Mouse (Mus musculus) heart, postnatal 25 days (tissue): Measurements from ENCODE around the gene Hagh. TPM values are rescaled to one million over a fixed set of nuclear protein-coding genes. Genes with fewer than 3 reads are reported as not detected.

Source experiments
- DNase-seq: peaks from one replicate; pipeline ENCODE4 v3.0.0; 2022; ENCODE audit warnings: low spot score
- intact Hi-C: fragments of 180-260 bp; cut with DNase I; formaldehyde crosslinking; loops from one replicate; pipeline ENCODE4 v1.15.1; 2025
- total RNA-seq, 2 experiments: library from RNA; stranded (reverse); gene quantifications; 2 replicates each; pipeline ENCODE4 v1.2.3; 2021

The Hagh gene
- total RNA-seq, 2 experiments from 2014 or later, result 97.1 to 108 TPM

- DNase-seq, result no peak
- intact Hi-C loops, result loop anchor here (2.0 kb wide), 1 partner anchor 137 kb away; no protein-coding TSS in a partner anchor
These were observed 41.9 kb downstream of the Hagh start for GRCm38 (mm10) chr17:24881738-24882440.

- intact Hi-C loops, result no loop called here
- no peak for DNase-seq
These were observed 44.4 kb downstream of the Hagh start for GRCm38 (mm10) chr17:24884391-24884790.

GRCm38 (mm10) chr17:24885356-24886133, 45.6 kb downstream of the Hagh start:
- DNase-seq, result no peak
- intact Hi-C loops, result loop anchor here (2.0 to 5.0 kb wide), 3 partner anchors 37 to 297 kb away; partner anchors contain the start of genes BC003965 and Msrb1

GRCm38 (mm10) chr17:24886134-24886931, 46.4 kb downstream of the Hagh start, which contains the start of the genes Nubp2 and Spsb3:
Gene Nubp2, minus strand, starts transcription at chr17:24886349.
Gene Spsb3, plus strand, starts transcription at chr17:24886643.
- peak; percentile 97 for DNase-seq
- intact Hi-C loops, result loop anchor here (2.0 to 5.0 kb wide), 3 partner anchors 38 to 296 kb away; partner anchors contain the start of genes BC003965 and Msrb1

GRCm38 (mm10) chr17:24886932-24887271, 47.0 kb downstream of the Hagh start:
- intact Hi-C loops, result loop anchor here (2.0 to 5.0 kb wide), 3 partner anchors 38 to 295 kb away; partner anchors contain the start of genes BC003965 and Msrb1
- DNase-seq, result no peak

- DNase-seq, result no peak
- intact Hi-C loops, result loop anchor here (2.0 to 5.0 kb wide), 3 partner anchors 39 to 295 kb away; partner anchors contain the start of genes BC003965 and Msrb1
These were observed 47.5 kb downstream of the Hagh start for GRCm38 (mm10) chr17:24887291-24888080.

GRCm38 (mm10) chr17:24888862-24889261, 48.9 kb downstream of the Hagh start:
- intact Hi-C loops, result loop anchor here (5.0 kb wide), 2 partner anchors 152 to 293 kb away; partner anchors contain the start of genes BC003965 and Msrb1

GRCm38 (mm10) chr17:24890151-24891092, 50.5 kb downstream of the Hagh start:
- DNase-seq, result no peak
- intact Hi-C loops, result no loop called here

More at GRCm38 (mm10) chr17:24888862-24889261, 48.9 kb downstream of the Hagh start:
- no peak for DNase-seq

- intact Hi-C loops, result no loop called here
- DNase-seq, result no peak
These were observed 51.4 kb downstream of the Hagh start for GRCm38 (mm10) chr17:24891321-24891720.

GRCm38 (mm10) chr17:24892785-24893184, 52.8 kb downstream of the Hagh start:
- no peak for DNase-seq
- intact Hi-C loops, result no loop called here

- no peak for DNase-seq
- intact Hi-C loops, result no loop called here
These were observed 53.3 kb downstream of the Hagh start for GRCm38 (mm10) chr17:24893276-24893675.

- intact Hi-C loops, result no loop called here
- no peak for DNase-seq
These were observed 54.4 kb downstream of the Hagh start for GRCm38 (mm10) chr17:24894061-24894994.

GRCm38 (mm10) chr17:24894995-24895547, 55.1 kb downstream of the Hagh start, which contains the start of the genes Eme2 and Mrps34:
Gene Eme2, minus strand, starts transcription at chr17:24895087.
Gene Mrps34, plus strand, starts transcription at chr17:24895116.
- peak; percentile 58 for DNase-seq
- intact Hi-C loops, result no loop called here

- intact Hi-C loops, result loop anchor here (1.0 kb wide), 1 partner anchor 40 kb away; no protein-coding TSS in a partner anchor
- DNase-seq, result no peak
These were observed 55.8 kb downstream of the Hagh start for GRCm38 (mm10) chr17:24895571-24896240.

- intact Hi-C loops, result loop anchor here (1.0 kb wide), 1 partner anchor 39 kb away; no protein-coding TSS in a partner anchor
- DNase-seq, result peak; percentile 49
These were observed 56.5 kb downstream of the Hagh start, which contains the start of gene Nme3 for GRCm38 (mm10) chr17:24896241-24896992. Gene Nme3, plus strand, starts transcription at chr17:24896500.
